Mouse (Mus musculus) kidney, embryonic 14.5 days (tissue): ENCODE data around the gene Haus7. TPM values are rescaled to one million over a fixed set of nuclear protein-coding genes. Genes with fewer than 3 reads are reported as not detected.

Experiments
- ATAC-seq: fragments of 200-750 bp; cut with Nextera tagmentation; 2 replicates; pipeline ENCODE4 v1.8.0; 2017; ENCODE audit warnings: moderate number of reproducible peaks, mild to moderate bottlenecking, moderate TSS enrichment, moderate library complexity; ENCODE audit not compliant: low FRiP score, low TSS enrichment
- H3K27ac ChIP-seq: fragments of 300-500 bp; sonication (generic); 2 replicates; pipeline ENCODE4 v1.5.1; 2014; ENCODE audit warnings: low read depth, mild to moderate bottlenecking, low read length, moderate library complexity, mixed read lengths
- H3K27me3 ChIP-seq: fragments of 300-500 bp; sonication (generic); 2 replicates; pipeline ENCODE4 v1.6.1; 2014; ENCODE audit warnings: mild to moderate bottlenecking, low read length; ENCODE audit not compliant: control insufficient read depth, insufficient read depth
- H3K36me3 ChIP-seq: fragments of 300-500 bp; sonication (generic); 2 replicates; pipeline ENCODE4 v1.6.1; 2014; ENCODE audit warnings: low read length, mixed read lengths; ENCODE audit not compliant: control insufficient read depth, insufficient read depth
- H3K4me1 ChIP-seq: fragments of 300-500 bp; sonication (generic); 2 replicates; pipeline ENCODE4 v1.6.1; 2014; ENCODE audit warnings: low read length, mixed read lengths; ENCODE audit not compliant: control insufficient read depth, insufficient read depth
- H3K4me2 ChIP-seq: fragments of 300-500 bp; sonication (generic); replicated peaks from 2 replicates; pipeline ENCODE4 v1.6.1; 2014; ENCODE audit warnings: low read depth, mild to moderate bottlenecking, low read length
- H3K4me3 ChIP-seq: fragments of 300-500 bp; sonication (generic); 2 replicates; pipeline ENCODE4 v1.5.1; 2014; ENCODE audit warnings: mild to moderate bottlenecking, low read length
- H3K9ac ChIP-seq: fragments of 300-500 bp; sonication (generic); 2 replicates; pipeline ENCODE4 v1.6.1; 2014; ENCODE audit warnings: low read depth, mild to moderate bottlenecking, low read length, moderate library complexity
- H3K9me3 ChIP-seq: fragments of 300-500 bp; sonication (generic); 2 replicates; pipeline ENCODE4 v1.6.1; 2016; ENCODE audit warnings: low read length; ENCODE audit not compliant: control insufficient read depth
- WGBS: fragments of 180-500 bp; shearing (Covaris S2); extraction: QIAGEN DNeasy Blood & Tissue Kit; methylation state at CpG from one replicate; pipeline ENCODE4 v1.1.7; 2014; 5-methylcytosine and 5-hydroxymethylcytosine counted together
- polyA plus RNA-seq: library from polyadenylated mRNA; unstranded; fragments of >200 nt; fragmentation: Nextera tagmentation; extraction: Ambion mirVana; gene quantifications from 2 replicates; pipeline ENCODE4 v1.2.1, GENCODE M21; 2014

Haus7 gene
- polyA plus RNA-seq, 1 experiment from 2014 or later: 62.3 TPM

GRCm38 (mm10) chrX:73484076-73484475 is 25.2 kb upstream of the Haus7 start:
- no peaks in the 10 kb centered on the region for H3K4me1 ChIP-seq
- H3K4me3 ChIP-seq: peak overlapping the region; percentile 36
- 61% methylated on average over 1 of the region's 1 CpGs for WGBS
- ATAC-seq: no peak
- no peaks in the 10 kb centered on the region for H3K36me3 ChIP-seq
- H3K27ac ChIP-seq: no peak overlapping the region
- H3K4me2 ChIP-seq: peak overlapping the region; percentile 39
- no peaks in the 10 kb centered on the region for H3K27me3 ChIP-seq
- H3K9me3 ChIP-seq: no peaks in the 10 kb centered on the region
- peak overlapping the region; percentile 32; the same call in 1 of the 2 replicates for H3K9ac ChIP-seq

DNA sequence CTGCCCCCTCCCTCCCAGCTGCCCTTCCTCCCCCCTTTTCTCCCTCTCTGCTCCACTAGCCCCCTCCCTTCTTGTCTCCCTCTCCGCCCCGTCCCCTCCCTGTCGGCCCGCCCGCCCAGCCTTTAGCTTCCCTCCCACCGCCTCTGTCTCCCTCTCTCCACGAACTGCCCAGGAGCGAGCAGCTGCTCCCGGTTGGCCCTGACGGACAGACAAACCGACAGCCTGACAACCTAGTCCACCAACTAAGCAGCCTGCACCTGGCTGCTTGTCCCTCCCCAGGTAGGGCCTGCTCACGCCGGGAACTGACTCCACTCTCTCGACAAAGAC is 24.6 kb upstream of the Haus7 start, which contains the start of gene Bgn:
Gene Bgn, plus strand, starts transcription at position 119 of the 327 bp plus-strand sequence.
- no peaks in the 10 kb centered on the region for H3K36me3 ChIP-seq
- H3K4me2 ChIP-seq: peak within 1 kb of the TSS; percentile 39
- 0 out of 2 replicates have a peak, but pooled peaks have one; percentile 66 for ATAC-seq
- no peaks in the 10 kb centered on the region for H3K4me1 ChIP-seq
- peak within 1 kb of the TSS; percentile 36 for H3K4me3 ChIP-seq
- H3K27ac ChIP-seq: peak within 1 kb of the TSS; percentile 24; the same call in 1 of the 2 replicates
- H3K9me3 ChIP-seq: no peaks in the 10 kb centered on the region
- peak within 1 kb of the TSS; percentile 32; the same call in 1 of the 2 replicates for H3K9ac ChIP-seq
- 38% methylated on average over 14 of the region's 14 CpGs for WGBS
- H3K27me3 ChIP-seq: no peaks in the 10 kb centered on the region

DNA sequence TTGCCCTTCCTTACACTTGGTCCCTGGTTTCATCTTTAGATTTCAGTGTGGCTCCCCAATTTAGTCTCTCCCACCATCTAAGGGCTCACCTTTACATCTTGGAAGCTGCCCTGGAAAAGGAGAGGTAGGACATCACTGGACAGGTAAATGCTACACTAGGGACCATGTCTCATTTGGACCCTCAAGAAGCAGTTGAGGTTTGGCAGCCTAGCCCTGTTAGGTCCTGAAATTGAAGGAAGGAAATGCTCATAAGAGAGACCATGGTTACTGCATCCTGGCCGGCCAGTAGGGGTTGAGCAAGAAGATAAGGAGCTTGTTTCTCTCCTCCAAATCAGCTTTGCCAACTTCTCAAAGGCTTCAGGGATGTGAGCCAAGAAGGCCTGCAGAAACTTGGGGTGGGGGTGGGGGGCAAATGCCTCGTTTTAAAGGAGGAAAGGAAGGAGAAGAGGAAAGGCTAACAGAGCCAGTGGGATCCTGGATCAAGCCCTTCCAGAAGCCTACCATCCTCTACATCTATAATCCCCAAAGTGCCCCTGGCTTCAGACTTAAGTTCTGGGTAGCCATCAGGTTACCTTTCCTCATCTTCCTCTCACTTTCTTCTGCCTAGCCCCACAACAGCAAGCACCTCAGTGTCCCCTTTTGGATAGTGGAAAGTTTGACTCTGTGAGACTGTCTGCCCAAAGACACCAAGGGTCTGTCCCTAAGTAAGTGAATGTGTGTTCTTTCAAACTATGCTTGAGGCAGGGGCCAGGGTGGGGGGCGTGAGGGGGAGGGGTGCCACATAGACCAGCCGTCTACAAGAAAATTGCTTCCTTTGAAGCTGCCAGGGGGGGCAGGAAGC is 24.0 kb upstream of the Haus7 start:
- Histone ChIP-seq H3K27me3 (no peaks in the 10 kb centered on the region), H3K9me3 (no peaks in the 10 kb centered on the region), H3K4me1 (no peaks in the 10 kb centered on the region), H3K27ac (peak overlapping the region; percentile 24; the same call in 1 of the 2 replicates), H3K9ac (0 out of 2 replicates have a peak overlapping the region, but pooled peaks have one; percentile 32), H3K36me3 (no peaks in the 10 kb centered on the region), H3K4me2 (peak overlapping the region; percentile 39), H3K4me3 (no peak overlapping the region)
- 0 out of 2 replicates have a peak, but pooled peaks have one; percentile 43 for ATAC-seq
- 36% methylated on average over 4 of the region's 4 CpGs for WGBS

- Histone ChIP-seq H3K9ac (no peak overlapping the region), H3K27me3 (no peaks in the 10 kb centered on the region), H3K4me3 (no peak overlapping the region), H3K4me1 (no peaks in the 10 kb centered on the region), H3K4me2 (no peak overlapping the region), H3K27ac (peak overlapping the region; percentile 51; the same call in 1 of the 2 replicates), H3K9me3 (no peaks in the 10 kb centered on the region), H3K36me3 (no peaks in the 10 kb centered on the region)
- 52% methylated on average over 2 of the region's 2 CpGs for WGBS
- ATAC-seq: no peak
These were observed 21.5 kb upstream of the Haus7 start for GRCm38 (mm10) chrX:73480334-73480733.

DNA sequence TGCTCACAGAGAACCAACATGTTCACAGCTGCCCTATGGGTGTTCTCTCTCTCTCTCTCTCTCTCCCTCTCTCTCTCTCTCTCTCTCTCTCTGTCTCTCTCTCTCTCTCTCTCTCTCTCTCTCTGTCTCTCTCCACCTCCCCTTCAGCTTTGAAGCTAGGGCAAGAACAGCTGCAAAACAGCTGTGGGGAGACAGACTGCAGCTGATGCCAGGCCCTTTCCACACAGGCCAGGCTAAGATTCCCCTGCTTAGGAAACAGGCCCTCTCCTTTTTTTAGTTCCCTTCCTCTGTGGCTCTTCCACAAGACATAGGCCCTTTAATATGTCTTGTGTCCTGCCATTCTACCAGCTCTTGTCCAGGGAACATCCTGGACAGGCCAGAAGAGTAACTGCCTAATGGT is 20.8 kb upstream of the Haus7 start:
- H3K36me3 ChIP-seq: no peaks in the 10 kb centered on the region
- peak overlapping the region; percentile 47 for H3K27ac ChIP-seq
- H3K4me2 ChIP-seq: no peak overlapping the region
- H3K27me3 ChIP-seq: no peaks in the 10 kb centered on the region
- 0 out of 2 replicates have a peak, but pooled peaks cover 3% of the 10 kb centered on the region for H3K4me1 ChIP-seq
- no peak for ATAC-seq
- no peak overlapping the region for H3K9ac ChIP-seq
- no peak overlapping the region for H3K4me3 ChIP-seq
- H3K9me3 ChIP-seq: no peaks in the 10 kb centered on the region

DNA sequence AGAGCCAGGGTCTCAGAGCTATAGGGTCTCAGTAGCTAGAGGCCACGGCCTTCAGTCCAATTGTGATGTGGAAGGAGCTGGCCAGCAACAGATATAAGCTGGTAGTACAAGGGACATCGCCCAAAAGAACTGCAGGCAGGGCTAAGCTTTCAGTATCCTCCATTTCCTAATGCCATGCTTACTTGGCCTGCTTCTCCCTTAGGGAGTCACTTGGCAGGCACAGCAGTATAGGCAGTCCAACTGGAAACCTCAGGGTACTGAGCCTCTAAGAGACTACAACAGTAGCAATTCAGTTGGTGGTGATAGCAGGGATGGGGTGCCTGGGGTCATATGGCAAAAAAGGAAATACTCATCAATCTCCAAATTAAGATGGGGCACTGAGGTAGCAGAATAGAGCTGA is 18.7 kb upstream of the Haus7 start:
- ATAC-seq: no peak
- Histone ChIP-seq H3K4me1 (0 out of 2 replicates have a peak, but pooled peaks cover 4% of the 10 kb centered on the region), H3K9me3 (no peaks in the 10 kb centered on the region), H3K4me3 (no peak overlapping the region), H3K36me3 (no peaks in the 10 kb centered on the region), H3K27ac (no peak overlapping the region), H3K4me2 (no peak overlapping the region), H3K9ac (no peak overlapping the region), H3K27me3 (no peaks in the 10 kb centered on the region)
- 79% methylated on average over 2 of the region's 2 CpGs for WGBS

GRCm38 (mm10) chrX:73476621-73477020 is 17.8 kb upstream of the Haus7 start:
- peak overlapping the region; percentile 77; the same call in 1 of the 2 replicates for H3K27ac ChIP-seq
- 58% methylated on average over 2 of the region's 2 CpGs for WGBS
- no peak overlapping the region for H3K9ac ChIP-seq
- H3K4me2 ChIP-seq: no peak overlapping the region
- no peaks in the 10 kb centered on the region for H3K9me3 ChIP-seq
- H3K4me3 ChIP-seq: no peak overlapping the region
- H3K36me3 ChIP-seq: no peaks in the 10 kb centered on the region
- no peaks in the 10 kb centered on the region for H3K27me3 ChIP-seq
- ATAC-seq: peak; percentile 89
- H3K4me1 ChIP-seq: 0 out of 2 replicates have a peak, but pooled peaks cover 4% of the 10 kb centered on the region

GRCm38 (mm10) chrX:73475658-73476256 is 16.9 kb upstream of the Haus7 start:
- Histone ChIP-seq H3K9me3 (no peaks in the 10 kb centered on the region), H3K36me3 (no peaks in the 10 kb centered on the region), H3K27me3 (no peaks in the 10 kb centered on the region), H3K4me1 (0 out of 2 replicates have a peak, but pooled peaks cover 4% of the 10 kb centered on the region), H3K27ac (peak overlapping the region; percentile 77; the same call in 1 of the 2 replicates), H3K4me2 (no peak overlapping the region), H3K4me3 (no peak overlapping the region), H3K9ac (no peak overlapping the region)
- WGBS: 91% methylated on average over 1 of the region's 1 CpGs
- no peak for ATAC-seq
